Mouse (Mus musculus) liver, embryonic 16.5 days (tissue): ENCODE data around the gene Il9r. TPM values are rescaled to one million over a fixed set of nuclear protein-coding genes. Genes with fewer than 3 reads are reported as not detected.

Experiments
- ATAC-seq: fragments of 200-750 bp; cut with Nextera tagmentation; 2 replicates; pipeline ENCODE4 v1.8.0; 2017; ENCODE audit warnings: low read depth, mild to moderate bottlenecking, moderate number of reproducible peaks, moderate library complexity
- H3K27ac ChIP-seq: fragments of 300-500 bp; sonication (generic); 2 replicates; pipeline ENCODE4 v1.5.1; 2014; ENCODE audit warnings: mild to moderate bottlenecking, low read length
- H3K27me3 ChIP-seq: fragments of 300-500 bp; sonication (generic); 2 replicates; pipeline ENCODE4 v1.6.1; 2014; ENCODE audit warnings: low read depth, low read length, mixed read lengths; ENCODE audit not compliant: control insufficient read depth, insufficient read depth
- H3K36me3 ChIP-seq: fragments of 300-500 bp; sonication (generic); 2 replicates; pipeline ENCODE4 v1.6.1; 2014; ENCODE audit warnings: mild to moderate bottlenecking; ENCODE audit not compliant: control insufficient read depth, insufficient read depth
- H3K4me1 ChIP-seq: fragments of 300-500 bp; sonication (generic); 2 replicates; pipeline ENCODE4 v1.6.1; 2014; ENCODE audit warnings: low read depth, low read length, mixed read lengths; ENCODE audit not compliant: control insufficient read depth
- H3K4me2 ChIP-seq: fragments of 300-500 bp; sonication (generic); 2 replicates; pipeline ENCODE4 v1.6.1; 2014; ENCODE audit warnings: low read depth, low read length, mixed read lengths
- H3K4me3 ChIP-seq: fragments of 300-500 bp; sonication (generic); 2 replicates; pipeline ENCODE4 v1.5.1; 2014; ENCODE audit warnings: low read depth, mild to moderate bottlenecking, low read length
- H3K9ac ChIP-seq: fragments of 300-500 bp; sonication (generic); 2 replicates; pipeline ENCODE4 v1.6.1; 2014; ENCODE audit warnings: low read depth, low read length
- H3K9me3 ChIP-seq: fragments of 300-500 bp; sonication (generic); replicated peaks from 2 replicates; pipeline ENCODE4 v1.6.1; 2016; ENCODE audit warnings: low read length; ENCODE audit not compliant: control insufficient read depth
- WGBS: fragments of 180-500 bp; shearing (Covaris S2); extraction: QIAGEN DNeasy Blood & Tissue Kit; methylation state at CpG from one replicate; pipeline ENCODE4 v1.1.7; 2014; ENCODE audit not compliant: insufficient replicate concordance; 5-methylcytosine and 5-hydroxymethylcytosine counted together
- polyA plus RNA-seq: library from polyadenylated mRNA; unstranded; fragments of >200 nt; fragmentation: Nextera tagmentation; extraction: Ambion mirVana; gene quantifications from 2 replicates; pipeline ENCODE4 v1.2.1, GENCODE M21; 2015

Il9r gene
- polyA plus RNA-seq, 1 experiment from 2014 or later, result not detected

GRCm38 (mm10) chr11:32196727-32197126, 3.4 kb downstream of the Il9r start:
- no peak overlapping the region for H3K4me3 ChIP-seq
- H3K27me3 ChIP-seq, result no peaks in the 10 kb centered on the region
- H3K4me2 ChIP-seq, result no peak overlapping the region
- H3K4me1 ChIP-seq, result peaks cover 15% of the 10 kb centered on the region
- no peaks in the 10 kb centered on the region for H3K9me3 ChIP-seq
- no peaks in the 10 kb centered on the region for H3K36me3 ChIP-seq
- no peak overlapping the region for H3K9ac ChIP-seq
- no peak overlapping the region for H3K27ac ChIP-seq
- no peak for ATAC-seq
- 38% methylated on average over 6 of the region's 6 CpGs for WGBS

DNA sequence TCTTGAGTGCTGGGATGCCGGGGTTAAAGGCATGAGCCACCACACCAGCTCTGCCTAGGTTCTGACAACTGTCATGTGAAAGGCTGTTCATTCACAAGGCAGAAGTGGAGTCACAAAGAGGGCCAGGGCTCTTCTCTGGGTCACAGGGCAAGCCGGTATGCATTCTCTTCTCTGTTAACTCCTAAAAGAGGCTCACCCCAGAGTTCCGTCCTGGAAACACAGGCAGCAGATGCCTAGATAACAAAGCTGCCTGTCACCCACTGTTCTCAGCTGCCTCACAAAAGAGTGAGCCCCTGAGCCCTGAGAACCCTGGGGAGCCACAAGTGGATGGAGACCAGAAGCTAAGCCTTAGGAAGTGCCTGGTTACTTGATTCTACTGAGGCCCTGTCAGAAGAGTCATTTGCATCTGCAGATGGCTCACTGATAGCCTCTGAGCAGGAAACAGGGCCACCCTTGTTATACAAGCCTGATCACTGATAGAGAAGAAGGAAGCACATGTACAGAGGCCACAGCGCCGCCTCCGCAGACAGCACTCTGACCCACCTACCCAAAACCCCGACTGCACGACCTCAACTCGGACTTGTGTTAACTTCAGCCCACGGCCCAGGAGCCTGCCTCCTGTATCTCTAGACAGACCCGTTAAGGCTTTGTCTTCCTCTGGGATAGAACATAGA, 4.1 kb downstream of the Il9r start:
- Histone ChIP-seq H3K4me1 (peaks cover 15% of the 10 kb centered on the region), H3K27ac (no peak overlapping the region), H3K9me3 (no peaks in the 10 kb centered on the region), H3K4me3 (no peak overlapping the region), H3K9ac (no peak overlapping the region), H3K36me3 (no peaks in the 10 kb centered on the region), H3K4me2 (no peak overlapping the region), H3K27me3 (no peaks in the 10 kb centered on the region)
- ATAC-seq, result no peak
- WGBS, result 10% methylated on average over 11 of the region's 11 CpGs

DNA sequence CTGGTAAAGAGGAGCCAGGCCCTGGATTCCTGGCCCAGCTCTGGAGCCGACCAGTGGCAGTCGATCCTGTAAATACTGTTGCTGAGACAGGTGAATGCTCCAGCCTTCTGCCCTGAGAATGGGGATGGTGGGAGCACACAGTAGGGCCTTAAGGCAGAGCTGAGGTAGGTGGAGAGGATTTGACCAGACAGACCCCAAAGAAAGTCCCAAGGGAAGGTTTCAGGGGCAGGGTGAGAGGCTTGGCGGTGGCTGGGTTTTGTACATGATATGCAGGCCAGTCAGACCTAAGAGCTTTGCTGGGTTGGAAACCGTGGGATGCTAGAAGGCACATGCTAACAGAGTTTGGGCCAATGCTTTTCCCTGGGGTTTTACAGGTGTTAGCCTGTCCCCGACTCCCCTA, 5.5 kb downstream of the Il9r start:
- no peaks in the 10 kb centered on the region for H3K9me3 ChIP-seq
- 59% methylated on average over 5 of the region's 5 CpGs for WGBS
- no peak for ATAC-seq

DNA sequence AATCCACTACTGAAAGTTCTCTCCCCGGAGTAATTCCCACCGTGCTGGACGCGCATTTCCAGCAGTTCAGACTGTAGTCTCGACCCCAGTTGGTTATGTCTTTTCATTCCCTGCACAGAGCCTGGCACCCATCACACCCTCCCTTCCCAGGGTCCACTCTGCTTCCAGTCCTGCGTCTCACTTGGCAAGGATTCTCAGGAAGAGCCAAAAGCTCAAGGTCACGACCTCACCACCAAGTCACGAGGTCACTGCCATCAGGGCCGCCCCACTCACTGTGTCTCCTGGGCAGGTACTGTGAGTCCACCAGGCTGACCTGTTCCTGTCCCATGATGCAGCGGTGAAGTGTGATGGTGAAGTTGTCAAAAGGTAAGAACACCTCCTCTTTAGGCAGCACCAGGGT, 6.0 kb downstream of the Il9r start:
- no peak overlapping the region for H3K4me3 ChIP-seq
- no peaks in the 10 kb centered on the region for H3K9me3 ChIP-seq
- no peak overlapping the region for H3K27ac ChIP-seq
- H3K4me2 ChIP-seq, result no peak overlapping the region
- 60% methylated on average over 10 of the region's 10 CpGs for WGBS
- H3K4me1 ChIP-seq, result peaks cover 7% of the 10 kb centered on the region
- no peaks in the 10 kb centered on the region for H3K27me3 ChIP-seq
- H3K9ac ChIP-seq, result no peak overlapping the region
- ATAC-seq, result no peak
- no peaks in the 10 kb centered on the region for H3K36me3 ChIP-seq

More for the DNA sequence above, 5.5 kb downstream of the Il9r start:
- Histone ChIP-seq H3K4me2 (no peak overlapping the region), H3K36me3 (no peaks in the 10 kb centered on the region), H3K4me1 (peaks cover 7% of the 10 kb centered on the region), H3K4me3 (no peak overlapping the region), H3K27me3 (no peaks in the 10 kb centered on the region), H3K27ac (no peak overlapping the region), H3K9ac (no peak overlapping the region)

- H3K36me3 ChIP-seq, result no peaks in the 10 kb centered on the region
- no peak overlapping the region for H3K9ac ChIP-seq
- no peak overlapping the region for H3K4me3 ChIP-seq
- no peak overlapping the region for H3K4me2 ChIP-seq
- H3K27ac ChIP-seq, result no peak overlapping the region
- peaks cover 7% of the 10 kb centered on the region for H3K4me1 ChIP-seq
- ATAC-seq, result no peak
- H3K27me3 ChIP-seq, result no peaks in the 10 kb centered on the region
- H3K9me3 ChIP-seq, result no peaks in the 10 kb centered on the region
- 76% methylated on average over 10 of the region's 10 CpGs for WGBS
Measured at GRCm38 (mm10) chr11:32193156-32193555, 6.9 kb downstream of the Il9r start.

GRCm38 (mm10) chr11:32190603-32191110, 9.4 kb downstream of the Il9r start:
- H3K27me3 ChIP-seq, result no peaks in the 10 kb centered on the region
- H3K4me3 ChIP-seq, result no peak overlapping the region
- WGBS, result 78% methylated on average over 13 of the region's 13 CpGs

GRCm38 (mm10) chr11:32190119-32190518, 10.0 kb downstream of the Il9r start:
- ATAC-seq, result no peak
- H3K36me3 ChIP-seq, result no peaks in the 10 kb centered on the region
- no peak overlapping the region for H3K9ac ChIP-seq
- no peak overlapping the region for H3K4me2 ChIP-seq
- H3K27ac ChIP-seq, result no peak overlapping the region
- H3K9me3 ChIP-seq, result no peaks in the 10 kb centered on the region
- WGBS, result 77% methylated on average over 9 of the region's 9 CpGs
- H3K27me3 ChIP-seq, result no peaks in the 10 kb centered on the region
- no peaks in the 10 kb centered on the region for H3K4me1 ChIP-seq
- no peak overlapping the region for H3K4me3 ChIP-seq

More at GRCm38 (mm10) chr11:32190603-32191110, 9.4 kb downstream of the Il9r start:
- Histone ChIP-seq H3K9me3 (no peaks in the 10 kb centered on the region), H3K36me3 (no peaks in the 10 kb centered on the region), H3K4me2 (no peak overlapping the region), H3K9ac (no peak overlapping the region), H3K27ac (no peak overlapping the region), H3K4me1 (peaks cover under 1% of the 10 kb centered on the region; the same call in 1 of the 2 replicates)
- no peak for ATAC-seq

GRCm38 (mm10) chr11:32189434-32189833, 10.6 kb downstream of the Il9r start:
- WGBS, result 65% methylated on average over 5 of the region's 5 CpGs
- H3K27ac ChIP-seq, result no peak overlapping the region
- no peak for ATAC-seq

GRCm38 (mm10) chr11:32188881-32189280, 11.2 kb downstream of the Il9r start:
- Histone ChIP-seq H3K9ac (no peak overlapping the region), H3K4me3 (no peak overlapping the region), H3K4me1 (no peaks in the 10 kb centered on the region), H3K36me3 (no peaks in the 10 kb centered on the region), H3K27ac (no peak overlapping the region), H3K4me2 (no peak overlapping the region), H3K9me3 (no peaks in the 10 kb centered on the region), H3K27me3 (no peaks in the 10 kb centered on the region)
- WGBS, result 76% methylated on average over 12 of the region's 12 CpGs
- ATAC-seq, result no peak

More at GRCm38 (mm10) chr11:32189434-32189833, 10.6 kb downstream of the Il9r start:
- Histone ChIP-seq H3K4me3 (no peak overlapping the region), H3K9ac (no peak overlapping the region), H3K27me3 (no peaks in the 10 kb centered on the region), H3K4me2 (no peak overlapping the region), H3K9me3 (no peaks in the 10 kb centered on the region), H3K4me1 (no peaks in the 10 kb centered on the region), H3K36me3 (no peaks in the 10 kb centered on the region)
